Comparison of ENCODE assay signal across 14 mouse cellular contexts in genomic region chr11:82631387-82631786, GRCm38 (mm10).
DNase-seq lines count a peak whose midpoint lies in the region; ATAC-seq and TF ChIP-seq lines count a peak whose summit lies in the region.
"Had no signal": no experiment of that assay in that cellular context is flagged by ENCODE, and none has a peak within 500 bp of the region (broad histone marks: within the 10 kb centered on the region; RNA-seq: fewer than 3 reads in every experiment).

No protein-coding gene starts in this region.

- H3K4me2 ChIP-seq in forebrain, embryonic 16.5 days (ENCODE audit: low read length), result no peak overlapping the region
- H3K4me2 ChIP-seq in midbrain, embryonic 14.5 days (ENCODE audit: low read length), result no peak overlapping the region
- H3K4me2 ChIP-seq in lung, postnatal 0 days (replicated peaks; ENCODE audit: low read depth, low read length), result no peak overlapping the region
- H3K4me2 ChIP-seq: embryonic facial prominence, embryonic 12.5 days; lung, embryonic 14.5 days; neural tube, embryonic 13.5 days had no signal

- H3K4me1 ChIP-seq in forebrain, embryonic 16.5 days (replicated peaks; ENCODE audit: control insufficient read depth, insufficient read depth, low read length), result peaks cover 21% of the 10 kb centered on the region
- H3K4me1 ChIP-seq in midbrain, embryonic 14.5 days (ENCODE audit: control insufficient read depth, insufficient read depth, low read length), result no peaks in the 10 kb centered on the region
- no peaks in the 10 kb centered on the region for H3K4me1 ChIP-seq in lung, postnatal 0 days (ENCODE audit: insufficient read depth, low read depth, low read length)
- H3K4me1 ChIP-seq: embryonic facial prominence, embryonic 12.5 days had no signal

- no peak overlapping the region for H3K9ac ChIP-seq in forebrain, embryonic 16.5 days (replicated peaks; ENCODE audit: low read depth, low read length)
- no peak overlapping the region for H3K9ac ChIP-seq in midbrain, embryonic 14.5 days (replicated peaks; ENCODE audit: low read length)
- no peak overlapping the region for H3K9ac ChIP-seq in lung, postnatal 0 days (replicated peaks; ENCODE audit: low read depth)
- H3K9ac ChIP-seq: embryonic facial prominence, embryonic 12.5 days; lung, embryonic 14.5 days; neural tube, embryonic 13.5 days had no signal

- H3K9me3 ChIP-seq in forebrain, embryonic 16.5 days (ENCODE audit: control insufficient read depth, low read length), result 0 out of 2 replicates have a peak, but pooled peaks cover 4% of the 10 kb centered on the region
- no peaks in the 10 kb centered on the region for H3K9me3 ChIP-seq in midbrain, embryonic 14.5 days (ENCODE audit: control insufficient read depth, low read length)
- no peaks in the 10 kb centered on the region for H3K9me3 ChIP-seq in lung, postnatal 0 days (ENCODE audit: low read length)
- H3K9me3 ChIP-seq: megakaryocyte, embryonic 14.5 days; neural tube, embryonic 13.5 days had no signal

- TF ChIP-seq EP300 in lung, postnatal 0 days (IDR thresholded peaks at IDR 0.05), result no peak

- H3K27me3 ChIP-seq in forebrain, embryonic 16.5 days (replicated peaks; ENCODE audit: control insufficient read depth, insufficient read depth, low read length), result no peaks in the 10 kb centered on the region
- no peaks in the 10 kb centered on the region for H3K27me3 ChIP-seq in midbrain, embryonic 14.5 days (ENCODE audit: control insufficient read depth, insufficient read depth, low read length)
- H3K27me3 ChIP-seq in lung, postnatal 0 days (replicated peaks; ENCODE audit: insufficient read depth, low read length), result no peaks in the 10 kb centered on the region
- H3K27me3 ChIP-seq: embryonic facial prominence, embryonic 12.5 days; neural tube, embryonic 13.5 days had no signal

- ATAC-seq in forebrain, embryonic 16.5 days, result peak; percentile 92
- ATAC-seq in midbrain, embryonic 14.5 days (ENCODE audit: low FRiP score, low TSS enrichment), result peak; percentile 46; the same call in 1 of the 2 replicates
- no peak for ATAC-seq in lung, postnatal 0 days

- 9% methylated on average over 4 of the region's 4 CpGs for WGBS in forebrain, embryonic 16.5 days
- WGBS in midbrain, embryonic 14.5 days, result 31% methylated on average over 4 of the region's 4 CpGs
- 31% methylated on average over 4 of the region's 4 CpGs for WGBS in lung, postnatal 0 days

- H3K27ac ChIP-seq in forebrain, embryonic 16.5 days (ENCODE audit: low read length), result peak overlapping the region; percentile 49; the same call in 1 of the 2 replicates
- no peak overlapping the region for H3K27ac ChIP-seq in midbrain, embryonic 14.5 days (replicated peaks; ENCODE audit: low read depth, low read length)
- no peak overlapping the region for H3K27ac ChIP-seq in lung, postnatal 0 days (ENCODE audit: low read length)
- H3K27ac ChIP-seq: embryonic facial prominence, embryonic 12.5 days; layer of hippocampus, adult 2 months; neural tube, embryonic 13.5 days had no signal

- H3K36me3 ChIP-seq in forebrain, embryonic 16.5 days (ENCODE audit: control insufficient read depth, insufficient read depth), result no peaks in the 10 kb centered on the region
- no peaks in the 10 kb centered on the region for H3K36me3 ChIP-seq in midbrain, embryonic 14.5 days (ENCODE audit: control insufficient read depth, insufficient read depth, low read length)
- no peaks in the 10 kb centered on the region for H3K36me3 ChIP-seq in lung, postnatal 0 days (ENCODE audit: insufficient read depth, low read length)
- H3K36me3 ChIP-seq: embryonic facial prominence, embryonic 12.5 days; neural tube, embryonic 13.5 days had no signal

- peak; percentile 6 for DNase-seq in layer of hippocampus, adult 9-11 months
- DNase-seq in layer of hippocampus, adult 18-20 months (ENCODE audit: low spot score in 2 of 2), result no peak
- DNase-seq in brain, adult 2 months (ENCODE audit: low read depth, low spot score), result peak; percentile 52
- DNase-seq in midbrain, embryonic 14.5 days, result peak; percentile 58
- DNase-seq in lung, postnatal 0 days (ENCODE audit: low spot score), result no peak
- DNase-seq in cerebellum, adult 11-12 months, result no peak
- DNase-seq: cerebellum, adult 9-10 months; lung, embryonic 14.5 days; retina, postnatal 1 day had no signal

- no peak overlapping the region for H3K4me3 ChIP-seq in forebrain, embryonic 16.5 days (replicated peaks; ENCODE audit: low read length)
- no peak overlapping the region for H3K4me3 ChIP-seq in midbrain, embryonic 14.5 days (replicated peaks; ENCODE audit: low read depth, low read length)
- no peak overlapping the region for H3K4me3 ChIP-seq in lung, postnatal 0 days (ENCODE audit: low read depth, low read length)
- H3K4me3 ChIP-seq: embryonic facial prominence, embryonic 12.5 days; layer of hippocampus, adult 2 months; megakaryocyte, embryonic 14.5 days; neural tube, embryonic 13.5 days had no signal

- TF ChIP-seq CTCF in lung, postnatal 0 days (IDR thresholded peaks at IDR 0.05), result no peak

Comparison
In these comparisons a context has a peak if more than half of its experiments do, and no peak if none do; other contexts are left out.
1. DNase-seq: peak in layer of hippocampus, adult 9-11 months (single experiment), brain, adult 2 months (single experiment) and midbrain, embryonic 14.5 days (single experiment); none in layer of hippocampus, adult 18-20 months (0 of 2), lung, postnatal 0 days (single experiment) and cerebellum, adult 11-12 months (single experiment).